Mouse (Mus musculus) c-Kit-negative CD71-positive TER-119-positive erythroid progenitor cells, embryonic 14.5 days (primary cell): ENCODE measurements around the gene Smg7.

Experiments used
- DNase-seq: peaks from one replicate; pipeline ENCODE4 v3.0.0-alpha.2; 2013; ENCODE audit warnings: low read depth, low spot score

The Smg7 gene

DNA sequence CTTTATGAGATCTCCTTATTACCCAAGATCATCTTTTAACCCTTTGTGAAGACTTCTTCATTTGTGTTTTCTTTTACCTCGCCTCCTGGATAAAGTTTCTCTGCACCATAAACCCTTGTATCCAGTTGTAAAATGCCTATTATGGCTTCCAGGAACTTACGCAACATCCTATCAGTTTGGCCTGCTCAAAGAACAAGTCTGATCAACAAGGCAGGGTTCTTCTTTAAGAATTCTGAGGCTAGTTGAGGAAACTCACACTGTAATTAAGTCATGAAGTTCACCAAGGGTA, 94.1 kb downstream of the Smg7 start:
- no peak for DNase-seq

DNA sequence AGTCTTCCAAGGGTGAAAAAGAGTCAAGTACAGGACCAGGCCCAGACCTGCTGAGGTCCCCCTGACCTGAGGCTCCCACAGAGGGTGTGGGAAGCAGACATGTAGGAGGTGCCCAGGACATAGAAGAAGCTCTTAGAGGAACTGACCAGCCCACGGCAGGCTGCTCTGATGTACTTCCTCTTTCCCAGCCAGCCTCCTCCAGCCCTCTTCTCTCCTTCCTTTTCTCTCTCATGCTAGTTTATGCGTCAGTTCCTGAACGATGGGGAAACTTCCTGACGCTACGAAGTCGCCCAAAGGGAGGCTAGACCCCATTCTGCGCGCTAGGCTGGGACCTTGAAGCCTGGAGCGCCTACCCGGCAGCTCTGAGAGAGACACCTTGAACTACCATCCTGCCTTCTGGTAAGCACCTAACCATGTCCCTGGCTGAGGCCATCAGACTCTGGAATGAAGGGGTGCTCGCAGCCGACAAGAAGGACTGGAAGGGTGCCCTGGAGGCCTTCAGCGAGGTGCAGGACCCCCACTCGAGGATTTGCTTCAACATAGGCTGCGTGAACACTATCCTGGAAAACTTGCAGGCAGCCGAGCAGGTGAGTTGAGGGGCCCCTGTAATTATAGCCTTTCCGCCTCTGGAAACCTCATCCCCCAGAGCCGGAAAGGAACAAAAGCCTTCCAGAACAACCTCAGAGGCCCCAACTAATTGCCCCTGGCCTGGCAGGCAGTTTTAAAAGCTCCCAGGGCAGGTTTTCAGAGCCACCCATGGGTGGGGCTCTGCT, 94.6 kb downstream of the Smg7 start:
- no peak for DNase-seq

DNA sequence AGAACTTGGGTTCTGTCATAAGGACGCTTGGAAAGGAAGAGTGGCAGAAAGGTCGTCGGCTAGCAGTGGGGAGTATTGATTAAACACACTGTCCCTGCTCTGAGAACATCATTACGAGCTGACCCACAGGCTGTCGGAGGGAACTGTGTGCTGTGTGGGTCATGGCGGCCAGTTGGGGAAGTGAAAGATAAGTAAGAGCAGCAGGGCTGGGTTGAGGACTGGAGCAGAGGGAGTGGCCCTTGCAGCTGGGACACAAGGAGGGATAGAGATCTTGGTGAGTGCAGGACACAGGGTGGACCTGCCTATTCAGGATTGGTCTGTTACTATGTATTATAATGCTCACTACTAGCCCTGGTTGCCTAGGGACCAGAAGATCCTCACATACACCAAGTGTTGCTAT, 97.5 kb downstream of the Smg7 start:
- DNase-seq = no peak

DNA sequence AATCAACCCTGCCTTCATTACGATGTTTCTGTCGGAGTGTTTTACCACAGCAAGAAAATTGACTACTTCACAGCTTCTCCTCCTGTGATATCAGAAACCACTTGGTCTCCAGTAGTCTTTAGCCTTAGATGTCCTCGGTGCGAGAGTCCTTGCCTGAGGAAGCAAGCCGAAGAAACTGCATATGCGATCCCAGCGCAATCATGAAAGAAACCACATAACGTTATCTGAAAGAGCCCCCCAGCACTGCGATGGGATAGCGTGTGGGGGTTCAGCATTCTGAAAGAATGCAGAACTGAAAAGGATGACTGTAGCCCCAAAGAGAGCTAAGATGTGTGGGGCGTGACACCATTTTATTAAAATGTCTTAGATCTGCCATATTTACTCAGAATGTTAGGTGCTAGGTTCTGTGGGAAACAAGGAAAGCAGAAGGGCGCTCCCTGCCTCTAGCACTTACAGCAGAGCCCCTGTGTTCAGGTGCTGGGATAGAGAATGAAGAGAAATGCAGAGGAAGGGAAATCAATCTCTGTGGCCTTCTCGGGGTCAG, 101.7 kb downstream of the Smg7 start:
- no peak for DNase-seq

DNA sequence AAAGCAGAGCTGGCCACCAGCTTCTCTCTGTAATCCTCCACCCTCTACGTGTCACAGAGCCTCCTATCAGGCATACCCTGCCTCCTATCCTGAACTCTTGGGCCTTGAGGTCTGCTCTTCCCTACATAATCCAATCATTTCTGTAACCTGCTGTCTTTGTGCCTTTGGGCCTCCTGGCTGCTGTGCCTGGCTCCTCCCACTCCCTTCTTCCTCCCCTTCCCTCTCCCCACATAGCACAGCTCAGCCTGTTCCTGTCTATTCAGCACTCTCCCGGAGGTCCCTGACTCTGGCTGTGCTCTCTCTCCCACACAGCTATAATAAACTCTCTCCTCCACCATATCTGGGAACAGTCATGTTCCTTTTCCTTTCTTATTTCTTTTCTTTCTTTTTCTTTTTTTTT, 102.5 kb downstream of the Smg7 start, which contains the start of gene Ncf2:
Gene Ncf2, plus strand, starts transcription at position 298 of the 400 bp plus-strand sequence.
- DNase-seq = no peak

DNA sequence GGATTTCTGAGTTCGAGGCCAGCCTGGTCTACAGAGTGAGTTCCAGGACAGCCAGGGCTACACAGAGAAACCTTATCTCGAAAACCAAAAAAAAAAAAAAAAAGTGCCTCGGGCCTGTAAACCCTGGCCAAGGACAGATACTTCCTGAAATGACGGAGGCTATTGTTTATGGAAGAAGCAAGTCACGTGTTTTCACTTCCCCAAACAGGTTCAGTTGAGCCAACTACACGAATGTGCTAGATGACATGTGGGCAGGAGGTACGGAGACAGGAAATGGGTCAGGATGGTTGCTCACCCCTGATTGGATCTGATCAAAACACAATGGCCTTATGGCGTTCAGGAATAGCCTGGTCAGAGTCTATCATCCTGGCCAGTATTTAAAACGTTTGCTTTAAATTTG, 104.3 kb downstream of the Smg7 start:
- DNase-seq = no peak

DNA sequence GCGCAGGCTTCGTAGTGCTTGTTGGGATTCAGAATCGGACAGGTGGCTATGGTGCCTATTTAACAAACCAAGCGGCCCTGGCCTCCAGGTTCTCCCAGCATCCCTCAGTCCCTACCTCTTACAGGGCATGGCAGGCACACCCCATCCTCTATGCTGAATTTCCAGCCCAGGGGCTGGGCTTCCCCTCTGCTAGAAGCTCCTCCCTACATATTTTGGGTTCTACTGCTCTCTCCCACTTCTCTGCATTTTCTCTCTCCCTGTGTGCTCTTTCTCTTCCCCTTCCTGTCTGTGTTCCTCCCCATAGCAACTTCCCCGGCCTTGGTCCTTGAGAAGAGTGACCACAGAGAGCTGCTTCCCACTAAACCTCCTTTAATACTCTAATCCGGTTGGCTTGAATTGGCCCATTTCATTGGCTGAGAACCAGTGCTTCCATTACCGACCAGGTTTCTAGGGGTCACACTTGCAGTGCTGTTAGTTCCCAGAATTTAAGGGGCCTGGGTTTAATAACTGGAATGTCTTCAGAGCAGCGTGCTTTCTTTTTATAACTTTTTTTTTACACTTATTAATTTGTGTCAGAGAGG, 105.7 kb downstream of the Smg7 start:
- no peak for DNase-seq

DNA sequence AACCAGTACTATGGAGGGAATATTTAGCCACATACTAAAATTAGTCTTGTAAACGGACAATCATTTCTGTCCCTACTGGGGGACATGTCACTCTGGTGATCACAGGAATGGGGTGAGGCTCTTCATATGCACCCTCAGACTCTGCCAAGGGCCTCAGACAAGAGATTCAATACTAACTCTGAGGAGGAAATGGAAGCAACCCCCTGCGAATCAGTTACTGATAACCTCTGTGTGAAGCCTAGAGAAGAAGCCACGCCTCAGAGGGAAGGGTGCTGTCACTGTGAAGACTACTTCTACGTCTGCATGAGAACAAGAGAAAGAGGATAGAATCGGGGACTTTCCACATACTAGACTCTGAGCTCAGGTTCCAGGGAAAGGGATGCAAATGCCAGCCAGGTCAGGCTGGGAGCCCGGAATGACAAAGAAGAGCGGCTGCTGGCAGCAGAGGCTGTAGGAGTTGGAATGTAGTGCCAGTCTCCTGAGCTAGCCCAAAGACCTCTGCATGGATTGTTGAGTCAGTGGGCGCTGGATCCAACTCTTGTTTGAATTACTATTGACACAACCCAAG, 106.7 kb downstream of the Smg7 start:
- DNase-seq = no peak

DNA sequence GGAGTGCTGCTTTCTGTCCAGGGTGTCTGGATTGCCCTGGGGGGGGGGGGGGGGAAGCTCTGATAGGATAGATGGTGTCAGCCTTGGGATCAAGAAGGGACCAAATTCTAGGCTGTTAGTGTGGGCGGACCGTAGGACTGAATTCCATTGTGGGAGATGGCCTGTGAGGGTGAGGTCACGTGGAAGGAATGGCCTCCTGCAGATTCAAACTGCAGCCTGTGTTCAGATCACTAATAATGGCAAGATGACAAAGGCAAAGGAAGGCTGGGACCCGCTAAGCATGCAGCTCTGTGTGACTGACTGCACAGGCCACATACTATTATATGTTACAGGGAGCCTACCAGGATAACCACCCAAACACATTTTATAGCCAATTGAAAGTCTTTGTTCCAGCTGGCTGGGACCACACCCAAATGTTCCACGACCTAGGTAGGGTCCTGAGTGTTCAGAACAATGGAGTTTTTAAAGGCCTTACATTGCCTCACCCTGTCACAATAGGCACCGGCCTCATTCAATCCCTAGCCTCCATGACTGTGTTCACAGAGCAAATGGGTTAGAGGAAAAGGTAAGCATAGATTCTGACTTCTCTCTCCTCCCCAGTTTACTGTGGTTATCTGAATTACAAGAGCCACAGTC, 108.8 kb downstream of the Smg7 start:
- DNase-seq = no peak

DNA sequence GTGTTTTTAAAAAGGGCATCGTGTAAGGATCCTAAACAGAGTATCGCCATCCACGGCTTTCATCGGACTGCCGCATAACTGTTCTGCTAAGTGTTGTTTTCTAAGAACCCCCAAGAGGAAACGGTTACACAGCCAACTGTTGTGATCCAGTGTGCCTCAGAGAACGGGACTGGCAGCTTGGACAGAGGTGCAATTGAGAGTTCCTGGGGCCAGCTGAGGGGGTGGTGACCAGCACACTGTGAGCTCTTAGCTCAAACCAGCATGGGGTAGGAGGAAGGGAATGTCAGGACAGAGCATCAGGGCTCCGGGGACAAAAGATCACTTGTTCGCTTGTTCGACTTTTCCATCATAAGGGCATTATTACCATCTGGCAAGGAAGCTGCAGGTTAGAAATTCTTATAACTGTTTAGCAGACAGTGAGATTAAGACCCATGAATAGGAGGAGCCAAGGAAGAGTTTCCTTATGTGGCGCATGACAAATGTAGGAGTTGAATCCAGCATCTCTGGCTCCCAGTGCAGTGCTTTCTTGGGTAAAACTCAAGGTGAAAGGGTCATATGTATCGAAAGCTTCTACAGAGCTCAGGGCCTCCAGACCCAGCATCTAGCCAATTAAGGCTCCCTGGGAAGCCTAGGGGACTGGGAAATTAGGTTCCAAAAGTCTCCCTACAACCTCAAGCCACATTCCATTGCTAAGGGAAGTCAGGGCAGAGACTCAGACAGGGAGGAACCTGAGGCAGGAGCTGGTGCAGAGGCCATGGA, 109.5 kb downstream of the Smg7 start:
- DNase-seq = no peak

DNA sequence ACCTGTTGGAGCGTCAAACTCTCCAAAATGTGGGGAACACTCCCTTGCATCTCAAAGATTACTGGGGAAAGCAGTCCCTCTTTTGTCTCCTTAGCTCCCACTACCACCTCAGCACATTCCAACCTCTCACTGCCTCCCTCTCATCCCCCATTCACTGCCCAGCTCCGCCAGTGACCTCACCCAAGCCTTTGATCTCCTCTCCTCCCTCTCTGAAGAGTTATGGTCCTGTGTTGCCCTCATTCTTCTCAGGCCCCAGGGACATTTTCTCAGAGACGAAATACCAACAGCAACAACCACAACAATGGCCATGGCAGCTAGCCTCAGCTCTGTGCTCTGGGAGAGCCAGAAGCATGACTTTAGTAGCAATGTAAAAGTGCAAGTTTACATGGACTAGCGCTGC, 111.2 kb downstream of the Smg7 start:
- no peak for DNase-seq

DNA sequence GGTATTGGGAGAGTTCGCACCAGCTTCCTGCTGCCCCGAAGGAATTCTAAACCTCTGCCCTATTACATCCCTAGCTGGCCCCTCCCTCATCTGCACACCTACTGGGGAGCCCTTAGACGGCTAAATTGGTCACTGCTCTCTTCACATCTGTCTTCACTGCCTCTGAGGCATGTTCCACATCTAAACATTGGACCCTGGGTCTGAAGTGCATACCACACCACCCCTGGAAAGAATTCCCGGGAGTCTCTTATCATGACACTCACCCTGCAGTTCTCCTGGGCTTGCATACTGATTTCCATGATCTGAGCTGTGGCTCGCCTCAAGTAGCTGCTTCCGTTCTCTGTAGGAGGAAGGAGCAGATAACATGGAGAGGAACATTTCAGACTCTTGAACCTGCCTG, 111.6 kb downstream of the Smg7 start:
- no peak for DNase-seq

DNA sequence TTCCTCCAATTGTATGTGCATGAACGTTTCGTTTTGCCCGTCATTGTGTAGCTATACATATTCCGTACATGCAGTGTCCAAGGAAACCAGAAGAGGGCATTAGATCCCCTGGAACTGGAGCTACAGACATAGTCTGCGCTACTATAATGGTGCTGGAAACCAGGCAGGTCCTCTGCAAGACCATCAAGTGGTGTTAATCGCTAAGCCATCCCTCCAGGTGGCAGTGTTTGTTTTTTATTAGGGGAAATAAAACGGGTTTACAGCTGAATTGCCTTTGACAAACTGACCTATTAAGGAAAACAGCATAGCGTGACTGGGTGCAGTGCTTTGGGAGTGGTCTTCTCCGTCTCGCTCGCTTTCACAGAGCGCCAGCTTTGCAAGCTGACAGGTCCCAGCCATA, 112.2 kb downstream of the Smg7 start:
- no peak for DNase-seq

DNA sequence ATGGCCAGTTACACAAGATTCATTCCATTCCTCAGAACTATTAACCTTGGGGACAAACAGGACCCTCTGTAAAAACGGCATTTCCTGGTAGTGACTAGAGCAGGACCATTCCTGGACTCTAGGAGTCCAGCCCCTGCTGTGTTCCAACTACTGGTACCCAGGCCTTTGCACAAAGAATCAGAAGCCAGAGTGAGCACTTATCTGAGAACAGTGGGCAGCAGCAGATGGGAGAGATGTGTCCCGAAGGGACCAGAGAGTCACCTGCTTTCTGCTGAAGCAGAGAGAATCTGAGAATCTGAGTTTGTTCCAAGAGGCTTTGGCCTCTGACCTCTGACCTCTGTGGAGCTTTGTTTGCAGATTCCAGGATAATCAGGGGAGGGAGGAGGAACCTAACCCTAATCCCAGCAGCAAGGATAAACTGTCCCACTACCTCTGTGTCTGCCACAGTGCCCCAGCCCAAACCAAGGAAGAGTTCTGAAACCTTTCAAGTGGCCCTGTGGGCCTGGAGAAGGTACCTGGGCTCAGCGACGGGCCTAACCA, 114.3 kb downstream of the Smg7 start:
- DNase-seq = no peak
